Mouse (Mus musculus) lung, adult 2 months (tissue): ENCODE data around the gene Ttll5. TPM values are rescaled to one million over a fixed set of nuclear protein-coding genes. Genes with fewer than 3 reads are reported as not detected.
A peak's percentile ranks its signal among the peaks of the same experiment; 100 is the strongest.

Experiments used
- DNase-seq: peaks from one replicate; pipeline ENCODE4 v3.0.0; 2022
- H3K4me1 ChIP-seq: fragments of 200-500 bp; 2 replicates; pipeline ENCODE4 v1.6.1; 2011; ENCODE audit warnings: low read length; ENCODE audit not compliant: control insufficient read depth, insufficient read depth
- H3K4me3 ChIP-seq: fragments of 200-500 bp; replicated peaks from 2 replicates; pipeline ENCODE3; 2011; ENCODE audit warnings: low read depth, mild to moderate bottlenecking, control low read depth, low read length; ENCODE audit errors: extremely low read depth
- CTCF ChIP-seq: fragments of 200-500 bp; IDR thresholded peaks from 2 replicates; pipeline ENCODE4 v1.5.1; 2011; ENCODE audit warnings: mild to moderate bottlenecking, low read length, control low read depth; ENCODE audit not compliant: insufficient read depth
- POLR2A ChIP-seq: fragments of 200-500 bp; IDR thresholded peaks from 2 replicates; pipeline ENCODE4 v1.6.1; 2011; ENCODE audit warnings: low read depth, mild to moderate bottlenecking, control low read depth, low read length, borderline replicate concordance; ENCODE audit errors: extremely low read depth
- WGBS: fragments of 180-500 bp; shearing (Covaris S2); methylation state at CpG from one replicate; pipeline ENCODE4 v1.1.7; 2018; 5-methylcytosine and 5-hydroxymethylcytosine counted together
- polyA plus RNA-seq: library from polyadenylated mRNA; depleted of rRNA; stranded (reverse); fragments of >200 nt; gene quantifications from 2 replicates; pipeline ENCODE4 v1.2.3, GENCODE M21; 2012; rRNA removed

Gene Ttll5
- 11.1 and 11.7 TPM in 2 replicates for polyA plus RNA-seq

- TF ChIP-seq POLR2A (peak; percentile 63; the same call in 1 of the 2 replicates), CTCF (no peak)
- H3K4me3 ChIP-seq: peak within 1 kb of the TSS; percentile 73
- no peaks in the 10 kb centered on the region; the same call in 1 of the 2 replicates for H3K4me1 ChIP-seq
- WGBS: under 1% methylated on average over 67 of the region's 67 CpGs
- DNase-seq: peak; percentile 97
Observed at GRCm38 (mm10) chr12:85824438-85825264, at the start of gene Ttll5, which contains the start of gene Erg28. Gene Ttll5, plus strand, starts transcription at chr12:85824659. Gene Erg28, minus strand, starts transcription at chr12:85824550.

- Histone ChIP-seq H3K4me3 (no peak overlapping the region), H3K4me1 (peaks cover 2% of the 10 kb centered on the region; the same call in 1 of the 2 replicates)
- 44% methylated on average over 3 of the region's 3 CpGs for WGBS
- no peak for DNase-seq
- no peak for TF ChIP-seq POLR2A
- no peak for TF ChIP-seq CTCF
Observed at GRCm38 (mm10) chr12:85778962-85779361, 45.5 kb upstream of the Ttll5 start.

GRCm38 (mm10) chr12:85779707-85780106 is 44.8 kb upstream of the Ttll5 start:
- Histone ChIP-seq H3K4me1 (peaks cover 2% of the 10 kb centered on the region; the same call in 1 of the 2 replicates), H3K4me3 (no peak overlapping the region)
- DNase-seq: no peak
- TF ChIP-seq POLR2A (no peak), CTCF (no peak)
- WGBS: 86% methylated on average over 5 of the region's 5 CpGs

DNA sequence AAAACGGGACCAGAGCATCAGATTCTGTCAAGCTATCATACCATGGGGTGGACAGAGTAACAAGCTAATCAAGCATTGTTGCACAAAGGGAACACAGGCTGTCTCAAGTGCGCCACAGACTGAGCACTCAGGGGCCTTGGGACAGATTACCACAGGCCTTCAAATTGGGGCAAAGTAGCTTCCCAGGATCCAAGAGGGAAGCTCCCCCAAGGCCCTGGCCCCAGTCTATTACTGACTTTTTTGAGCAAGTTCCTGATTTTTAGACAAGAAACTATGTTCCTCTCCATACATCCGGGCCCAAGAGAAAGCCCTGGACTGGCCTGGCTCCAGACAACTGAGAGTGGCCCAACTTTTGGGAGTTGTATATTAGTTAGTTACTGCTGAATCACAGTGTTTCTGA is 42.9 kb upstream of the Ttll5 start:
- no peak for DNase-seq
- 81% methylated on average over 3 of the region's 3 CpGs for WGBS
- TF ChIP-seq CTCF (no peak), POLR2A (no peak)
- H3K4me3 ChIP-seq: no peak overlapping the region
- no peaks in the 10 kb centered on the region; the same call in 1 of the 2 replicates for H3K4me1 ChIP-seq

- no peak overlapping the region for H3K4me3 ChIP-seq
- no peaks in the 10 kb centered on the region for H3K4me1 ChIP-seq
- TF ChIP-seq CTCF: no peak
- WGBS: 62% methylated on average over 19 of the region's 19 CpGs
- DNase-seq: no peak
Observed at GRCm38 (mm10) chr12:85784916-85785815, 39.3 kb upstream of the Ttll5 start.

DNA sequence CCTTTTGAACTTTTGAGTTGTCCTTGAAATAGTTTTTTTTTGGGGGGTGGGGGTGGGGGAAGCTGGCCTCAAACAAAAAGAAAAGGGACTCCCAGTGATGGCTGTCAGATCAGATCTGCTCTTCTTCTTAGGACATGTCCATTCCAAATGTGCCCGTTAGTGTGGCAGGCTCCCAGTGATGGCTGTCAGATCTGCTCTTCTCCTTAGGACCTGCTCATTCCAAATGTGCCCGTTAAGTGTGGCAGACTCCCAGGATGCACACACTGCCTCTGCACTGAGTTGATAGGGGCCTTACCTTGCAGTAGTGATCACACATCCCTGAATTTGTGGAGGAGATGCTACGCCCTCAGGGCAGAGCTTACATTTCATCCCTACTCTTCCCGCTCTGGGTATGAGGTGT is 32.3 kb upstream of the Ttll5 start:
- TF ChIP-seq CTCF: no peak
- TF ChIP-seq POLR2A: no peak
- no peak for DNase-seq
- Histone ChIP-seq H3K4me1 (no peaks in the 10 kb centered on the region), H3K4me3 (no peak overlapping the region)
- 87% methylated on average over 4 of the region's 4 CpGs for WGBS

DNA sequence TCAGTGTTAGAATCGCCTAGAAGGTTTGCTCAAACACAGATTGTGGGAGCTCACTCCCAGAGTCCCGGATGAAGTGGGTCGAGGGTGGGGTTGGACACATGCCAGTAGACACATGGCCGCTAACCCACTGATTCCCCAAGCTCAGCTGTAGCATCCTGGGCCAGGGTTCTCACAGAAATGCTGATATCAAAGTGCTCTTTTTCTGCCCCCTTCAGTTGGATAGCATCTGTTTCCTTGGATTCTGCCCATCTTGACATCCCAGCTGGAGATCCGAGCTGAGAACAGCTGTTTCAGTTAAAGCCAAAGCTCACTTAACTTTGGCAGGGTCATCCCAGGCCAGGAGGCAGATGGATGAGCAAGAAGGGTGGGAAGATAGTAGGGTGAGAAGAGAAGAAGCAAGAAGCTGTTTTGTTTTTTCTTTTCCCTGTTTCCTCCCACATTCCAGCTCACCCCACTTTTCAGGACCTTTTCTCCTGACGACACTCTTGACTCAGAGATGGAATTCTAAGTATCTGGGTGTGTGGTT is 31.6 kb upstream of the Ttll5 start:
- no peak for TF ChIP-seq POLR2A
- TF ChIP-seq CTCF: no peak
- Histone ChIP-seq H3K4me1 (no peaks in the 10 kb centered on the region), H3K4me3 (no peak overlapping the region)
- 36% methylated on average over 6 of the region's 6 CpGs for WGBS
- DNase-seq: no peak

GRCm38 (mm10) chr12:85794094-85794493 is 30.4 kb upstream of the Ttll5 start:
- TF ChIP-seq CTCF (no peak), POLR2A (no peak)
- Histone ChIP-seq H3K4me1 (no peaks in the 10 kb centered on the region), H3K4me3 (no peak overlapping the region)
- WGBS: 76% methylated on average over 2 of the region's 2 CpGs
- no peak for DNase-seq

GRCm38 (mm10) chr12:85795551-85795950 is 28.9 kb upstream of the Ttll5 start:
- Histone ChIP-seq H3K4me3 (no peak overlapping the region), H3K4me1 (no peaks in the 10 kb centered on the region)
- 62% methylated on average over 1 of the region's 1 CpGs for WGBS
- DNase-seq: no peak
- TF ChIP-seq POLR2A (no peak), CTCF (no peak)

GRCm38 (mm10) chr12:85800031-85800430 is 24.4 kb upstream of the Ttll5 start:
- no peak for DNase-seq
- Histone ChIP-seq H3K4me1 (no peaks in the 10 kb centered on the region), H3K4me3 (no peak overlapping the region)
- 53% methylated on average over 9 of the region's 9 CpGs for WGBS
- no peak for TF ChIP-seq POLR2A
- TF ChIP-seq CTCF: no peak
